Mouse (Mus musculus) limb, embryonic 15.5 days (tissue): ENCODE results near the gene Npas2. TPM values are rescaled to one million over a fixed set of nuclear protein-coding genes. Genes with fewer than 3 reads are reported as not detected.

ENCODE experiments used
- ATAC-seq: fragments of 200-750 bp; cut with Nextera tagmentation; 2 replicates; pipeline ENCODE4 v1.8.0; 2017; ENCODE audit warnings: low read depth, moderate TSS enrichment; ENCODE audit not compliant: insufficient number of reproducible peaks, low FRiP score, low TSS enrichment
- H3K27ac ChIP-seq: fragments of 300-500 bp; sonication (generic); 2 replicates; pipeline ENCODE4 v1.5.1; 2015; ENCODE audit warnings: moderate library complexity, mild to moderate bottlenecking, inconsistent platforms
- H3K27me3 ChIP-seq: fragments of 300-500 bp; sonication (generic); 2 replicates; pipeline ENCODE4 v1.6.1; 2015; ENCODE audit warnings: inconsistent platforms
- H3K36me3 ChIP-seq: fragments of 300-500 bp; sonication (generic); 2 replicates; pipeline ENCODE4 v1.6.1; 2015; ENCODE audit warnings: inconsistent platforms
- H3K4me1 ChIP-seq: fragments of 300-500 bp; sonication (generic); 2 replicates; pipeline ENCODE4 v1.6.1; 2015; ENCODE audit warnings: inconsistent platforms
- H3K4me2 ChIP-seq: fragments of 300-500 bp; sonication (generic); 2 replicates; pipeline ENCODE4 v1.6.1; 2015; ENCODE audit warnings: mild to moderate bottlenecking, inconsistent platforms
- H3K4me3 ChIP-seq: fragments of 300-500 bp; sonication (generic); 2 replicates; pipeline ENCODE4 v1.5.1; 2015; ENCODE audit warnings: mild to moderate bottlenecking, inconsistent platforms
- H3K9ac ChIP-seq: fragments of 300-500 bp; sonication (generic); 2 replicates; pipeline ENCODE4 v1.6.1; 2015; ENCODE audit warnings: inconsistent platforms
- H3K9me3 ChIP-seq: fragments of 300-500 bp; sonication (generic); 2 replicates; pipeline ENCODE4 v1.6.1; 2016; ENCODE audit warnings: inconsistent platforms
- WGBS: fragments of 180-500 bp; shearing (Covaris S2); methylation state at CpG from one replicate; pipeline ENCODE4 v1.1.7; 2015; 5-methylcytosine and 5-hydroxymethylcytosine counted together
- microRNA-seq: library from miRNA; unstranded; fragments of <30 nt; microRNA quantifications from one replicate; pipeline ENCODE4, GENCODE M21; 2016
- polyA plus RNA-seq: library from polyadenylated mRNA; unstranded; fragments of >200 nt; fragmentation: Nextera tagmentation; extraction: Ambion mirVana; gene quantifications from 2 replicates; pipeline ENCODE4 v1.2.1, GENCODE M21; 2015

Npas2 gene
- polyA plus RNA-seq, 1 experiment from 2014 or later = 2.5 TPM

DNA sequence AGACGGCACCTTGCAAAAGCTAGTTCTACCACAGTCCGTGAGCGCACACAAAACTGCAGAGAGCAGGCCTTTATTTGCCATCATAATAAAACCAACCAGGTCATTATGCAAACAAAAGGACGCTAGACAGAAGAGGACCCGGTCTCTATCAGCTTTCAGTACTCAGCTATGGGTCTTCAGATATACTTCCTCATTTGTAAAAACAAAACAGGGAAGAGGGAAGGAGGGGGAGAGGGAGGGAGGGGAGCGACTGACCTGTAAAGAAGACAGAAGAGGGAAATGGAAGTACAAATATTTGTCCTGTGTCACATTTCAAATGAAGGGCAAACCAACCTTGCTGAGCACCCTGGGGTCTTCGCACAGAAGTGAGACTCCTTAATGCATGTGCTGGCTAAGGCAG lies 215.1 kb downstream of the Npas2 start:
- Histone ChIP-seq H3K36me3 (no peaks in the 10 kb centered on the region), H3K9me3 (no peaks in the 10 kb centered on the region), H3K4me1 (no peaks in the 10 kb centered on the region; the same call in 1 of the 2 replicates), H3K27ac (no peak overlapping the region), H3K4me3 (no peak overlapping the region), H3K9ac (no peak overlapping the region), H3K4me2 (no peak overlapping the region), H3K27me3 (no peaks in the 10 kb centered on the region)
- ATAC-seq = no peak
- 76% methylated on average over 7 of the region's 7 CpGs for WGBS

DNA sequence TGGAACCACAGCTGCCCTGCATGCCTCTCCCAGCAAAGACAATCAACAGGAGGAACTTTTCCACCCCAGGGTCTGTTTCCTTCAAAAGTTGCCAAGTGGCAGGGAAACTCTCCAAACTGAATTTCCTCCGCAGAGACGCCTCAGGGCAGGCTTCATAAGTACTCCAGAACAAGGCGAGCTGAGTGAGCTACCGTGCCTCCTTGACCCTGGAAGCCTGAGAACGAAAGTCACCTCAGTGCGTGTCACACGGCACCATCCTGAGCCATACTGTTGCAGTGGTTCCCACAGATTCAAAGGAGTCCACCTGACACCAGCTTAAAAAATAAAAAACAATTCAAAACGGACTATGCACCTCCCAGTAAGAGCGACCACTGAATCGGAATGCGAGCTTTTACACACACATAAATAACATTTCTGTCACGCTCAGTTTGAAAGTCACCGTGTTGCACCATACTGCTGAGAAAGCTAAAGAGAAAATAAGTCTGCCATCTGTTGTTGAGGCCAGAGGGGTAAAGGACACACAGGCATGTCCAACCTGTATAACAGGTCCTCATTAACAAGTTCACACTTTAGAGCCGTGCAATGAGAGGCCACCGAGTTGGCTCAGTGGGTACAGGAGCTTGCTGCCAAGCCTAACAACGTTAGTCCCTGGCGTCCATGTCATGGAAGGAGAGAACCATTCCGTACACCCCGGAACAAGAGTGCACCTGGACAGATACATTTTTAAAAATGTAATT lies 216.7 kb downstream of the Npas2 start:
- Histone ChIP-seq H3K27ac (no peak overlapping the region), H3K36me3 (no peaks in the 10 kb centered on the region), H3K4me1 (no peaks in the 10 kb centered on the region; the same call in 1 of the 2 replicates), H3K4me2 (no peak overlapping the region), H3K9ac (no peak overlapping the region), H3K9me3 (no peaks in the 10 kb centered on the region), H3K27me3 (no peaks in the 10 kb centered on the region), H3K4me3 (no peak overlapping the region)
- WGBS = 53% methylated on average over 19 of the region's 19 CpGs
- no peak for ATAC-seq

Small RNAs within 50 kb of the gene (microRNA-seq; reads per million reads assigned to microRNA genes)
- not detected for gene Mir6349

Other genes starting within 250 kb of the Npas2 start
- 157 and 176 TPM in 2 replicates for gene Pdcl3, start 208.1 kb upstream of the Npas2 start, polyA plus RNA-seq
- gene Rpl31, start 174.1 kb downstream of the Npas2 start, polyA plus RNA-seq = 393 and 551 TPM in 2 replicates